ENCODE assay signal across 12 mouse cellular contexts in the genomic region with DNA sequence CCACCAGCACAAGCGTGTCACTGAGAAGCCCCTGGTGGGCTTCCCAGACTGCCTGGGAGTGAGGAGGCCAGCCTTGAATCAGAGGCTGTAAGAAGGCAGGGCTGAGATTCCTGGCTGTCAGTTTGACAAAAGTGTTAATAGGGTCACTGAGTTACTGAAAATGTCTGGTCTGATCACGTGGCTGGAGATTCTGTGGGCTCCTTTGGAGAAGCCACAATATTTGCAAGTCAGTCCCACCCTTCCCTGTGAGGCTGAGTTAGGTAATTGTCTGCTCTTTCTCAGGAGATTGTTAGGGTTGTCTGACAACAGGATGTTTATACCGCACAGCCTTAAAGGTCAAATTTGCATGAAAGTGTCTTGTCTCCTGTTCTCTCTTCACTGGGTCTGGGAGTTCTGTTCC. TPM values are rescaled to one million over a fixed set of nuclear protein-coding genes. Genes with fewer than 3 reads are reported as not detected.
DNase-seq lines count a peak whose midpoint lies in the region; ATAC-seq and TF ChIP-seq lines count a peak whose summit lies in the region.
"Had no signal": no experiment of that assay in that cellular context is flagged by ENCODE, and none has a peak within 500 bp of the region (broad histone marks: within the 10 kb centered on the region; RNA-seq: fewer than 3 reads in every experiment).

No protein-coding gene starts in this region.

- H3K9ac ChIP-seq in kidney, embryonic 16.5 days (replicated peaks; ENCODE audit: low read length): 0 out of 2 replicates have a peak overlapping the region, but pooled peaks have one; percentile 22
- no peak overlapping the region for H3K9ac ChIP-seq in intestine, postnatal 0 days (ENCODE audit: low read depth, low read length)
- H3K9ac ChIP-seq: limb, embryonic 12.5 days; midbrain, embryonic 15.5 days had no signal

- H3K4me2 ChIP-seq in kidney, embryonic 16.5 days (replicated peaks; ENCODE audit: low read depth, low read length): no peak overlapping the region
- no peak overlapping the region for H3K4me2 ChIP-seq in intestine, postnatal 0 days (replicated peaks; ENCODE audit: low read depth)
- H3K4me2 ChIP-seq: limb, embryonic 12.5 days; midbrain, embryonic 15.5 days had no signal

- H3K27me3 ChIP-seq in kidney, embryonic 16.5 days (ENCODE audit: insufficient read depth, low read length): no peaks in the 10 kb centered on the region
- no peaks in the 10 kb centered on the region for H3K27me3 ChIP-seq in E14TG2a.4 (ENCODE audit: insufficient read depth, low read length)
- no peaks in the 10 kb centered on the region for H3K27me3 ChIP-seq in intestine, postnatal 0 days (replicated peaks; ENCODE audit: control insufficient read depth, insufficient read depth, low read length)
- H3K27me3 ChIP-seq: limb, embryonic 12.5 days; midbrain, embryonic 15.5 days had no signal

- ATAC-seq in kidney, embryonic 16.5 days (ENCODE audit: low FRiP score, low TSS enrichment): no peak
- no peak for ATAC-seq in intestine, postnatal 0 days
- ATAC-seq: midbrain, embryonic 15.5 days had no signal

- DNase-seq in kidney, adult 8-10 months: no peak
- peak; percentile 85 for DNase-seq in CD4-positive helper T cell, adult 2 months (ENCODE audit: low read depth, low spot score)
- DNase-seq in frontal cortex, adult 2 months (ENCODE audit: extremely low spot score in 1 of 2, low spot score in 1 of 2): no peak
- no peak for DNase-seq in layer of hippocampus, postnatal 25 days (ENCODE audit: extremely low spot score in 1 of 2, low spot score in 1 of 2)
- DNase-seq: cerebellum, adult 2 months; kidney, postnatal 36 days had no signal

- WGBS in kidney, embryonic 16.5 days: 32% methylated on average over 3 of the region's 3 CpGs
- WGBS in intestine, postnatal 0 days: 48% methylated on average over 3 of the region's 3 CpGs

- H3K36me3 ChIP-seq in kidney, embryonic 16.5 days (ENCODE audit: insufficient read depth, low read length): no peaks in the 10 kb centered on the region
- H3K36me3 ChIP-seq in E14TG2a.4 (ENCODE audit: insufficient read depth, low read length): peaks cover 62% of the 10 kb centered on the region
- peaks cover 6% of the 10 kb centered on the region; the same call in 1 of the 2 replicates for H3K36me3 ChIP-seq in intestine, postnatal 0 days (ENCODE audit: control insufficient read depth, insufficient read depth)
- H3K36me3 ChIP-seq: limb, embryonic 12.5 days; midbrain, embryonic 15.5 days had no signal

- no peak for TF ChIP-seq CTCF in E14TG2a.4 (conservative IDR thresholded peaks at IDR 0.05; ENCODE audit: low read length)
- TF ChIP-seq CTCF in intestine, postnatal 0 days (IDR thresholded peaks at IDR 0.05; ENCODE audit: low read depth): no peak

- H3K4me3 ChIP-seq in kidney, embryonic 16.5 days (ENCODE audit: low read length): no peak overlapping the region
- H3K4me3 ChIP-seq in E14TG2a.4 (replicated peaks; ENCODE audit: low read length): peak overlapping the region; percentile 62
- no peak overlapping the region for H3K4me3 ChIP-seq in intestine, postnatal 0 days (ENCODE audit: low read depth, low read length)
- H3K4me3 ChIP-seq: erythroblast, embryonic 14.5 days; limb, embryonic 12.5 days; midbrain, embryonic 15.5 days had no signal

- no peak overlapping the region for H3K27ac ChIP-seq in kidney, embryonic 16.5 days (ENCODE audit: low read length)
- H3K27ac ChIP-seq in intestine, postnatal 0 days (ENCODE audit: low read depth, low read length): 0 out of 2 replicates have a peak overlapping the region, but pooled peaks have one; percentile 3
- H3K27ac ChIP-seq: limb, embryonic 12.5 days; midbrain, embryonic 15.5 days had no signal

- peaks cover 52% of the 10 kb centered on the region for H3K4me1 ChIP-seq in kidney, embryonic 16.5 days (ENCODE audit: insufficient read depth, low read length)
- peaks cover 99% of the 10 kb centered on the region for H3K4me1 ChIP-seq in E14TG2a.4 (replicated peaks; ENCODE audit: low read depth, low read length)
- peaks cover 15% of the 10 kb centered on the region for H3K4me1 ChIP-seq in intestine, postnatal 0 days (replicated peaks; ENCODE audit: control insufficient read depth, insufficient read depth, low read length)

- no peaks in the 10 kb centered on the region for H3K9me3 ChIP-seq in kidney, embryonic 16.5 days (ENCODE audit: low read length)
- H3K9me3 ChIP-seq in E14TG2a.4 (ENCODE audit: low read length): no peaks in the 10 kb centered on the region
- H3K9me3 ChIP-seq in intestine, postnatal 0 days (ENCODE audit: control insufficient read depth): no peaks in the 10 kb centered on the region
- H3K9me3 ChIP-seq: limb, embryonic 12.5 days; midbrain, embryonic 15.5 days had no signal

RNA-seq across cellular contexts. Expression of a gene that starts 57.9 kb away (rescaled TPM):
- 140 and 145 TPM in 2 replicates for polyA plus RNA-seq in kidney, embryonic 16.5 days (2015; fragmentation: Nextera tagmentation; extraction: Ambion mirVana)
- polyA plus RNA-seq in intestine, postnatal 0 days (2015; fragmentation: Nextera tagmentation; extraction: Ambion mirVana): 138 and 143 TPM in 2 replicates
- polyA plus RNA-seq in frontal cortex, adult 2 months (2012; rRNA removed): 170 and 188 TPM in 2 replicates
- 100 to 1,000 TPM; 242 to 246 TPM for total RNA-seq in layer of hippocampus, postnatal 25 days (2021)
